Comparison of ENCODE assay signal across 9 mouse cellular contexts in the genomic region with DNA sequence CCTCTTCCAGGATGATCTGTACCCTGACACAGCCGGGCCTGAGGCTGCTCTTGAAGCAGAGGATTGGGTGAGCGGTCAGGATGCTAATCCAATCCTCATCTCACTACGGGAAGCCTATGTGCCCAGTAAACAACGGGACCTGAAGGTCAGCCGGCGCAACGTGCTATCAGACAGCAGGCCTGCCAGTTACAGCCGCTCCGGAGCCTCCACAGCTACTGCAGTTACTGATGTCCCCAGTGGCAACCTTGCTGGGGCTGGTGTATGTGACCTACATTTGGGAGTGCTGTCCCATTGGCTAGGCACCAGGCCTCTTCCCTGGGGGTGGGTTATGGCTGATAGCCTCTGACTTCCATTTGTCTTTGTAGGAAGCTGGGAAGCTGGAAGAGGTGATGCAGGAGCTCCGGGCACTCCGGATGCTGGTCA. TPM values are rescaled to one million over a fixed set of nuclear protein-coding genes. Genes with fewer than 3 reads are reported as not detected.
DNase-seq lines count a peak whose midpoint lies in the region; ATAC-seq and TF ChIP-seq lines count a peak whose summit lies in the region.
"Had no signal": no experiment of that assay in that cellular context is flagged by ENCODE, and none has a peak within 500 bp of the region (broad histone marks: within the 10 kb centered on the region; RNA-seq: fewer than 3 reads in every experiment).

A gene (plus strand): TSS at position 373 of the 423 bp plus-strand sequence.

- peak; percentile 47 to 60 for DNase-seq in heart, adult 18-20 months
- no peak for DNase-seq in heart, postnatal 4 days
- DNase-seq in thymus, adult 2 months = no peak
- DNase-seq in thymus, postnatal 36 days = no peak
- peak; percentile 74 for DNase-seq in retina, postnatal 1 day
- no peak for DNase-seq in urinary bladder, postnatal 36 days (ENCODE audit: low spot score in 2 of 2)
- no peak for DNase-seq in right cerebral cortex, postnatal 36 days (ENCODE audit: low spot score in 2 of 2)
- DNase-seq: lung, adult 18-20 months had no signal

- H3K9ac ChIP-seq in hindbrain, embryonic 13.5 days = peak within 1 kb of the TSS; percentile 35

- peaks cover 18% of the 10 kb centered on the region for H3K36me3 ChIP-seq in thymus, adult 2 months (ENCODE audit: control insufficient read depth, insufficient read depth, low read length)
- H3K36me3 ChIP-seq in hindbrain, embryonic 13.5 days = peaks cover 68% of the 10 kb centered on the region

- ATAC-seq in hindbrain, embryonic 13.5 days (ENCODE audit: low FRiP score) = no peak

- no peak for TF ChIP-seq CTCF in thymus, adult 2 months (IDR thresholded peaks at IDR 0.05; ENCODE audit: borderline replicate concordance, control insufficient read depth, extremely low read depth, insufficient read depth, low read length, poor library complexity)

- H3K4me2 ChIP-seq in hindbrain, embryonic 13.5 days = no peak within 1 kb of the TSS

- H3K27me3 ChIP-seq in thymus, adult 2 months (ENCODE audit: control insufficient read depth, insufficient read depth, low read length) = no peaks in the 10 kb centered on the region
- H3K27me3 ChIP-seq in hindbrain, embryonic 13.5 days = no peaks in the 10 kb centered on the region

- no peaks in the 10 kb centered on the region for H3K9me3 ChIP-seq in hindbrain, embryonic 13.5 days

- peaks cover 49% of the 10 kb centered on the region for H3K4me1 ChIP-seq in thymus, adult 2 months (replicated peaks; ENCODE audit: control insufficient read depth, insufficient read depth, low read length)
- peaks cover 22% of the 10 kb centered on the region for H3K4me1 ChIP-seq in hindbrain, embryonic 13.5 days (replicated peaks)

- peak within 1 kb of the TSS; percentile 80 for H3K4me3 ChIP-seq in thymus, adult 2 months (ENCODE audit: control insufficient read depth, insufficient read depth, low read length)
- no peak within 1 kb of the TSS for H3K4me3 ChIP-seq in hindbrain, embryonic 13.5 days

- TF ChIP-seq POLR2A in thymus, adult 2 months (IDR thresholded peaks at IDR 0.05; ENCODE audit: control insufficient read depth, extremely low read depth, insufficient read depth, low read length, poor library complexity) = no peak

- WGBS in thymus, adult 2 months = 97% methylated on average over 11 of the region's 11 CpGs
- WGBS in hindbrain, embryonic 13.5 days = 81% methylated on average over 11 of the region's 11 CpGs

- peak within 1 kb of the TSS; percentile 97 for H3K27ac ChIP-seq in thymus, adult 2 months (ENCODE audit: control insufficient read depth, insufficient read depth, low read length)
- H3K27ac ChIP-seq in hindbrain, embryonic 13.5 days = peak within 1 kb of the TSS; percentile 30; the same call in 1 of the 2 replicates

RNA-seq across cellular contexts. Expression of the gene that starts here (rescaled TPM):
- 1 to 10 TPM in 1 of 2 experiments, under 1 TPM in 1; 0.69 to 8.4 TPM for total RNA-seq in heart, adult 18-20 months (2021)
- total RNA-seq in heart, postnatal 4 days (2021) = 1 to 10 TPM; 2.0 to 2.2 TPM
- 1,512 and 1,655 TPM in 2 replicates for polyA plus RNA-seq in thymus, adult 2 months (2012; rRNA removed)
- 0.47 and 0.66 TPM in 2 replicates for polyA plus RNA-seq in hindbrain, embryonic 13.5 days (2015; fragmentation: Nextera tagmentation; extraction: Ambion mirVana)

Comparison
In these comparisons a context has a peak if more than half of its experiments do, and no peak if none do; other contexts are left out.
1. RNA of the gene that starts here (polyA plus RNA-seq): 1,512 to 1,655 TPM in thymus, adult 2 months; 0.47 to 0.66 TPM in hindbrain, embryonic 13.5 days; every median in the first group is over 100 times any median in the second.
2. DNase-seq: peak in heart, adult 18-20 months (2 of 2) and retina, postnatal 1 day (single experiment); none in heart, postnatal 4 days (single experiment), thymus, adult 2 months (single experiment), thymus, postnatal 36 days (0 of 2), urinary bladder, postnatal 36 days (0 of 2) and right cerebral cortex, postnatal 36 days (0 of 2).